Mouse (Mus musculus) skeletal muscle tissue, adult 2 months (tissue): Measurements from ENCODE around the gene Inhbe.

Source experiments
- DNase-seq: peaks from one replicate; pipeline ENCODE4 v3.0.0-alpha.2; 2012; ENCODE audit warnings: low read depth, low spot score

Inhbe gene

DNA sequence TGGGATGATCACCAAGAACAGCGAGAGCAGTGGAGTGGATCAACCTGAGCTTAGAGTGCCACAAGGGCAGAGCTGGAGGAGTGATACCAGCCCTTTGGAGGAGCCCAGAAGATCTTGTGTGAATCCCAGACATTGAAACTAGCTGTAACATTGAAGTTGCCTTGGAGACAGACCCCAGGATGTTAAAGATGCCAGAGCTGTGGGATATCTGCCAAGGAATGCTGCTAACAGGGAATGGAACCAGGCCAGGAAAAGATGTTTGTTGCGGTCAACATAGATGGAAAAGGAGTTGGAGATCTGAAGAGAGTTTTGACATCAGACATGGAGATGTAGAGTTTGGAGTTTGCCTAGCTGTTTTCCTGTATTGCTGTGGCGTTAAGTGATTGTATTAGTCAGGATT is 8.0 kb downstream of the Inhbe start:
- DNase-seq: no peak

DNA sequence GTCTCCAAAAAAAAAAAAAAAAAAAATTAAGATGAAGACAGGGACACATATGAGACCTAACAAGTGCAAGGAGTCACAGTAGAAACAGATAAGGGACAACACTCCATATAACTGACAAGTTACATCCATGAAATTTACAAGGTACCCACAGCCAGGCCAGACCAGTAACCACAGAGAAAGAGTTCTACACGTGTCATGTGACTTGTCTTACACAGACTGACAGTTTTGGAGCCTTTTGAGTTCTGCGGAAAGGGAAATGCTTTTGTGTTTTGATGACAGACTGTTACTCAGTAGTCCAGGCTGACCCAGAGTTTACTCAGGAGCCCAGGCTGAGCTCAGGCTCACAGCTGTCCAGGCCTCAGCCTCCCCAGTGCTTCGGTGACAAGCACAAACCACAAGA is 11.2 kb downstream of the Inhbe start:
- no peak for DNase-seq

DNA sequence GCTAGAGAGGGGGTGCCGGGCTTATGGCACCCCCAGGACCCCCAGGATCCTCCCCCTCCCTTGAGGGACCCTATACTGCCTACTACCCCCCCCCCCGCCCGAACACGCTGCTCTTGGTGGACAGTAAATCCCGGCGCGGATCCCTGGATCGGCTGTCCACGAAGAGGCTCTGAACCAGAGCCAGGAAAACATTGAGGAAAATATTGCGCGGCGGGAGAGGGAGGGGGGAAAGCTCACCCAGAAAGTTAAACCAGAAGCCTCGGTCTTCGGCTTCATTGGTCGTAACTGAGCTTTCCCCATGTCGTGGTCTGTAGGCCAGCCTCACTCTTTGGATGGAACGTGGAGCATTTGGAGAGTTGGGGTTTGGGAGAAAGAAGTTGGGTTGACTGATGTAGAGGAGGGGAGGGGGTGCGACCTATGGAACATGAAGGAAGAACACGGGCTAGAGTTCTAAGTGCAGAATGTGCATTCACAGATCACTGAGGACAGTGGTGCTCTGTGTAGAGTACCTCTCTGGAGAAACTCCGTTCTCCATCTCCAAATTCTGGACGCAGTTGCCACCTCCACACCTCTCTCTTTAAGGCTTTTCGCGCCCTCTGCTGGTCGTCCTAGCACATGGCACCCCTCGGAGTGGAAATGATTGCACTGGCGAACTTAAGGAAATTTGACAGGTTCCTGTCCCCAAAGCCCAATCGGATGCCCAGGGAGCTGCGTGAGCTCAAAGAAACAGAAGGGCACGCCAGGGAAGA is 12.1 kb downstream of the Inhbe start, which contains the start of gene Gli1:
Gene Gli1 (minus strand): TSS at position 84 of the 749 bp plus-strand sequence.
- DNase-seq: peak; percentile 76

DNA sequence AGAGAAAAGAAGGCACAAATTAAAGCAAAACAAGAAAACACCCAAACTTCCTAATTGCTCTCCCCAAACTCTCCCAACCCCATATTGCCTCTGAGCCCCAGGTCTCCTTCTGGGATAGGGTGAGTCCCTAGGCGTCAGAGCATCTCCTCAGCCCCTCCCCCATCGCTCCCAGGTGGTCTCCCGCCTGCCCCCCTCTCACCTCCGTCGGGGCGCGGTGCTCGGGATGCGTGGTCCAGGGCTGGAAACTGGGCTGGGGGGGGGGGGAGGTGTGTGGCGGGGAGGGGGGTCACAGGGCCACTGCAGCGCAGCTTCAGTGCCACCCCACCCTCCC is 12.9 kb downstream of the Inhbe start:
- no peak for DNase-seq

DNA sequence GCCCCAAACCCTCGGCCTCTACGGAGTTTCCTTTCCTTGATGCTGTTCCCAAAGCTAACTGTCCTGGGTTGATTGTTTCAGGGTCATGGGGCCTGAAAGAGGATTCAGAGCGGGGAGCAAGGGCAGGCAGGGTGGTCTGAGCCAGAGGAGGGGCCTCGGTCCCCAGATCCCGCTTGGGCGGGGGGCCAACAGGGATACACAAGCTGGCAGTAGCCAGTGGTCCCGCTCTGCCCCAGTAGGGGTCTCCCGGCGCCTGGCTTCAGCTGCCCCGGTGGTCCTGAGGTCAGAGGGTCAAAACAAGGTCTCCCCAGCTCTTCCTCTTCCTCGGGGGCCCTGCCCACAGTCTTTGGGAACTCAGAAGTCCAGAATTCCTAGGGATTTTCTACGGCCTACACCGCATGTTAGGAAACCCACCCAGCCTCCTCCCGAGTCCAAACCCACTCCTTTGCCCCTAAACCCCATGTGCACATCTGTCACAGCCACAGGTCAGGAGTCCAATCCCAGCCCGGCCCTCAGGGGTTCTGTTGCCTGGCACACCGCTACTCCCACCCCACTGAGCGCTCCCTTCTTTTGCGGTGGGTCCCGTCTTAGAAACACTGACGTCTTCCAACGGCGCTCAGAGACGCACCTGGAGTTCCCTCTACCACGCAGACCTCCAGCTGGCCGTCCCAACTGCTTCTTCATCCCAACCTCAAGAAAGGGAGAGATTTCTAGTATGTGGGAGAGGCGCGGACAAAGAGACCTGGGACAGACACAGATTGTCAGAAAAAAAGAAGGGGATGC is 13.4 kb downstream of the Inhbe start:
- no peak for DNase-seq

DNA sequence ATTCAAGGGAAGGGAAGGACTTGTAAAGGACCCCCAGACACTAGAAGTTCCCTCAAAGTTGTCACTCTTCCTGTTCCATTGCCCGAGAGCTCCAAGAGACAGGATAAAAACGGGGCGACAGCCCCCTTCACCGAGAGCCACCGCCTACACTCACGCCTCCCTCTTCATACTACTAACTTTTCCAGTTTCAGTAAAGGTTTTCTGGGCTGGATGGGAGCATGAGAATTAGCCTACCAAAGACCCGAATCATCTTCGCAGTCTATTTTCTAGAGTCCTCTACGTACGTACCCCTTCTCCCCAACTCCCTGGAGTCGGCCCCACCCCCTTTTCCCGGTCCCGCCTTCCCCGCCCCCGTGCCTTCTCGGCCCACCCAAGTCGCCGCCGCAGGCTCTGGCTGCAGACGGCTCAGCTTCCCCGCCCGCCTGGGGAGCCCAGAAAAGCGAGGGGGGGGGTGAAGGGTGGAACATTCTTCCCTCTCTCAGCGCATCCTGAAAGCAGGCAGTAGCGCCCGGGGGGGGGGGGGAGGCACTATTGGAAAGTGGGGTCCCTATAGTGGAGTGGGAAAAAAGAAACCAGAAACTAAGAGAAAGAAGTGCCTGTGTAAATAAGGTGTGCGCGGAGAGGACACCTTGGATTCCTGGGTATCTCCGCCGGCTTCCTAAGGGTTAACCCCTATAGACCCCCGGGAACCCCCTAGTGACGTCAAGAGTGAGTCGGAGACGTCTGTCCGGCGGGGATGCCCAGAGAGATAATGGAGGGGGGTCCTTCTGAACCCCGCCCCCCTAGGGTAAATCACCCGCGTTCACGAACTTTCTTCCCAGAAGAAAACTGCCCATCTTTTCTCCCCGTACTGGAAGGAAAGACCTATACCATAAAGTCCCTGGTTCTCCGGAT is 14.3 kb downstream of the Inhbe start:
- peak; percentile 44 for DNase-seq

DNA sequence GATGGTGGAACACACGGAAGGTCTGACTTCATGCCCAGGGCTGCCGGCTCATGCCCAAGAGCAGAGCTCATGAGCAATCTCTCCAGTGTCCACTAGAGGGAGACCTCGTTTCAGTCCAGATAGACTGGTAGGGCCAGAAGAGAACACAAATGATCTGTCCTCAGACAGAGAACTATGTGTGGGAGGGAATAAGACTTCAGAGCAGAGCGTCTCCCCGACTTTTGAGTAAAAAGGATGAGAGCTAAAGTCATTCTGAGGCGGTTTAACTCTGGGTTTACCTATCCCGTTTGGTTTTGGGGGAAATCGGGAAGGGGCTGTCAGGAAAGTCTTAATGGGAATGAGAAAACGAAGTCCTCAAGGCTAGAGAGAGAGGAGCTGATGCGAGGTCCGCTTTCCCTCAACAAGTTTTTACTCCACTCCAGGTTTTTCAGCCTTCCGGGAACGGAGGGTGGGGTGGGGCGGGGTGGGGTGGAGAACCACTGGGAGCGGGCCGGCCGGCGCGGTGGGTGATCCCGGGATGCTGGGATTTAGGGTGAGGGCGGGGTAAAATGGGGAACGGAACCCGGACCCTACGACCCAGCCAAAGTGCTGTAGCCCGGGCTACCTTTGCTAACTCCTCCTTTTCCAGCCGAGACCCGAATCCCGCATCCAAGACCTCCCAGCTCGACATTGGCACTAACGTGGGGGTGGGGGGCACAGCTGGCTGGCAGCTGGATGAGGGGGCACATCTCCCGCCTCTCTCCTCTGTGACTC is 15.1 kb downstream of the Inhbe start:
- DNase-seq: peak; percentile 85

DNA sequence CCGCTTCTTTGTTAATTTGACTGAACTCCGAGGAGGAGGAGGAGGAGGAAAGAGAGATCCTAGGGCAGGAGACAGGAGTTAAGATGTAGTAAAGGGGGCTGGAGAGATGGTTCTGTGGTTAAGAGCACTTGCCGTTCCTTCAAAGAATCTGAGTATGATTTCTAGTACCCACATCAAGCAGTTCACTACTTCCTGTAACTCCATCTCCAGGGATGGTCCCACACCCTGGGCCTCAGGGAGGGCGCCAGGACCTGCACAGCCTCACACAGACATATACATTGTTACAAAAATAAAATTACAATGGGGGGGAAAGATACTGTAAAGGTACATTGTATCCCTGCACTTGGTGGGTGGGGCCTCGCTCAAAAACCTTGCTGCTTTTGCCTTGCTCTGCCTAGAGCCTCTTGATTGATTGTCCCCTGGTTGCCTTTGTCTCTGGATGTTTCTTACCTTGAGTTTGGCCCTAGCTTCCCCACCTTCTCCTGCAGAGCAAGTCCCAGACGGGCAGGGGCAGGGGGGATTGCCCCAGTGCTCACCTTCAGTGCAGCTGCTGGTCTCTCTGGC is 16.6 kb downstream of the Inhbe start:
- no peak for DNase-seq

DNA sequence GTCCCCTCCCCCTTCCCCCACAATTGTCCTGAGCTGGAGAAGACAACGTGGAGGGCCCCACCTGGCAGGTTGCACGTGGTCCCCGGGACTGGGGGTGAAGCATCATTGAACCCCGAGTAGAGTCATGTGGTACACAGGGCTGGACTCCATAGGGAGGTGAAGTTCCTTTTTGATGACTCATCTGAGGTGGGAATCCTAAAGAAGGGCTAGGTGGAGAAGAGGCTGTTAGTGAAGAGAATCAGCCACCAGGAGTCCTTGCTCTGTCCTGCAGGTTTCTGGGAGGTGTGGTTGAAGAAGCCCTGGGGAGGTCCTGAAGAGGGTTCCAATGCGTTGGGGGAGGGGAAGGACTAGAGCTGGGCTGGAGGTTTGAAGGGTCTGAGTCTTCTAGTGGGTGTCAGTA is 17.3 kb downstream of the Inhbe start:
- DNase-seq: no peak

DNA sequence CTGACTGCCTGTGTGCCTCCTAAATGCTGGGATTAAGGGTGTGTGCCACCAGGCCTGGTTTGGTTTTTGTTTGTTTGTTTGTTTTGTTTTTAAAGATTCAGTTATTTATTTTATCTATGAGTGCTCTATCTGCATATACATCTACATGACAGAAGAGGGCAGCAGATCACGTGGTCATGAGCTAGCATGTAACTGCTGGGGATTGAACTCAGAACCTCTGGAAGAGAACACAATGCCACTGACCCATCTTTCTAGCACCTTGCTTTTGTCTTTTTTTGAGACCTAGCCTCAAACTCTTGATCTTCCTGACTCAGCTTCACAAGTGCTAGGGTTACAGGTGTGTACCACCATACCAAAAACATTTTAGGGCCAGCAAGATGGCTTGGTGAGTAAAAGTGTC is 18.9 kb downstream of the Inhbe start:
- DNase-seq: no peak

DNA sequence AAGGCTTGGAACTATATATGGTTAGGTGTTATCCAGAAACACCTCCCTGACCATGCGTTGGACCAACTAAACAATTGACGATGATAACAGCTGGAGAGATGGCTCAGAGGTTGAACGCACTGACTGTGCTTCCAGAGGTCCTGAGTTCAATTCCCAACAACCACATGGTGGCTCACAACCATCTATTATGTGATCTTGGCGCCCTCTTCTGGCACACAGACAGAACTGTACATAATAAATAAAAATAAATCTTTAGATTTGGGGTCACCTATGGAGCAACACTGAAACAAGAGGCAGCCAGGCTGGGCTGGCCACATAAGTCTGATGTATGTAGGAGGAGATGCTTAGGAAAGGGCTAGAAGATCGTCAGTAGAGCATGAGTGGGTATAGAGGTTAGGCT is 21.1 kb downstream of the Inhbe start:
- no peak for DNase-seq

DNA sequence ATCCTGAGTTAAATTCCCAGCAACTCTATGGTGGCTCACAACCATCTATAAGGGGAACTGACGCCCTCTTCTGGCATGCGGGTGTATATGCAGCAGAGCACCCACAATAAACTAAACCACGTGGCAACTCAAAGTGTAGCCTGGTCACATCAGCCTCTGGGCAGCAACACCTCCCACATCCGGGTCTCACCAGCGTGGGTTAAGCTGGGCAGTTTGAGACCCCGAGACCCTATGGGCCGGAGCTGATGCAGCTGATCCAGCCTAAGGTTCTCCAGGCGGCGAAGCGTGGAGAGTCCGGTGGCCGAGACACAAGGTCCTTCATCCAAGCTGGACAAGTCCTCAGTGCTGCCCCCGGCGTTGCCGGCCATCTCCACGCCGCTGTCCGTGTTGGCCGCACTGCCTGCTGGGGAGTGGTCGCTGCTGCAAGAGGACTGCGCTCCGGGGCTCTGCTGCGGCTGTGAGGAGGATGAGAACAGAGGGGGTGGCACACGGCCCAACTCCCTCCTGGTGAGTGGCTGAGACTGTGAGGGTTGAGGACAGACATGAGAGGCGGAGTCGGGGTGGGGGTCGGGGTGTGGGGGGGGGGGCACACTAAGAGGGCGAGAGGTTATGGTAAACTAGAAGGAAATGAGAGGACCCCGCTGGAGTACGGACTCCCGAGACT is 21.9 kb downstream of the Inhbe start:
- DNase-seq: no peak

DNA sequence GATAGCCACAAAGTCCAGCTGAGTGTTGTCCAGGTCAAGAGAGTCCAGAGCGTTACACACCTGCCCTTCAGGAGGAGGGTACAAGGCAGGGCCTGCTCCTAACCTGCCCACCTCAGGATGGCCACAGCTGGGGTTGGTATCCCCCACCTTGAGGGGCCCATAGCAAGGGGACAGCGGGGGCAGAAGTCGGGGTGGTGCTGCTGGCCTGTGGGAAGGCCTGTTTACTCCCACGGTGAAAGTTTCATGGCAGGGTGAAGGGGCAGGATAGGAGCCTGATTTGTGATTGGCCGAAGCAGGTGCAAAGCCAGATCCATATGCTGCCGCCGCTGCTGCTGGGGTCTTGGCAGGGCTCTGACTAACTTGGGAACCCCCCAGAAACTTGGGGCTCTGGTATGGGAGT is 24.0 kb downstream of the Inhbe start:
- no peak for DNase-seq

DNA sequence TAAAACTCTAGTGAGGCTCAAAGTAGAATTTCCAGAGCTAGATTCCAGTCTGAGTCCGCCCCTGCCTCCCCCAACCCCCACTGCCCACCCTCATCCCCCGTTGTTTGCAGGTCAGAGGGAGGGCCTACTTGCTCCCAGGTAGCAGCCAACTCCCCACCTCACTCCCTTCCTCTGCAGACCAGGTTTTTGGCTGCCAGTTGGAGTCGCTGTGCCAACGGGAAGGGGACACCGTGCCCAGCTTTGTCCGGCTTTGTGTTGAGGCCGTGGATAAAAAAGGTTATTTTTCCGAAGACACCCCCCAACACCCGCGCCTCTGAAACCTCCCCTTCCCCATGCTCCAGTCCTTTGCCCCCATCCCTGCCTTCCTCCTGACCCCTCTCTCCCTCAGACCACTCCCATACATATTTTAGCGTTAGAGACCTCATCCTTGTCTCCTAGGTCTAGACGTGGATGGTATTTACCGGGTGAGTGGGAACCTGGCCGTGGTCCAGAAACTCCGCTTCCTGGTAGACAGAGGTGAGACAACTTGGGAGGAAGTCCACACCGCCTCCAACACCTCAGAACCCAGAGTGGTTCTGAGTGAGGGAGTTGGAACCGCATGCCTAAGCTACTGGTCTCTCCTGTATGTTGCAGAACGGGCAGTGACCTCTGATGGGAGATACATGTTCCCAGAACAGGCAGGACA is 26.6 kb downstream of the Inhbe start:
- DNase-seq: no peak

DNA sequence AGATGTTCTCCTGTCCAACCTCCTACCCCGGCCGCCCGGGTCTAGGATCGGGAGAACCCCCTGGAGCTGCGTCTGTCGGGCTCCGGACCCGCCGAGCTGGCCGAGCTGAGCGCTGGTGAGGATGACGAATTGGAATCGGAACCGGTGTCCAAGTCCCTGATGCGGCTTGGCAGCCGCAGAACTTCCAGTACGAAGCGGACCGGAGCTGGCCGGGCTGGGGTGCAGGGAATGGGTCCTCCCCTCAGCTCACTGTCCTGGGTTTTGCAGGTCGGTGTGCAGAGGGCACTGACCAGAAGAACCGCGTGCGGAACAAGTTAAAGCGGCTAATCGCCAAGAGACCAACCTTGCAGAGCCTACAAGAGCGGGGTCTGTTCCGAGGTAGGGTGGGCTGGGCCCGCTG is 27.4 kb downstream of the Inhbe start:
- DNase-seq: peak; percentile 29

DNA sequence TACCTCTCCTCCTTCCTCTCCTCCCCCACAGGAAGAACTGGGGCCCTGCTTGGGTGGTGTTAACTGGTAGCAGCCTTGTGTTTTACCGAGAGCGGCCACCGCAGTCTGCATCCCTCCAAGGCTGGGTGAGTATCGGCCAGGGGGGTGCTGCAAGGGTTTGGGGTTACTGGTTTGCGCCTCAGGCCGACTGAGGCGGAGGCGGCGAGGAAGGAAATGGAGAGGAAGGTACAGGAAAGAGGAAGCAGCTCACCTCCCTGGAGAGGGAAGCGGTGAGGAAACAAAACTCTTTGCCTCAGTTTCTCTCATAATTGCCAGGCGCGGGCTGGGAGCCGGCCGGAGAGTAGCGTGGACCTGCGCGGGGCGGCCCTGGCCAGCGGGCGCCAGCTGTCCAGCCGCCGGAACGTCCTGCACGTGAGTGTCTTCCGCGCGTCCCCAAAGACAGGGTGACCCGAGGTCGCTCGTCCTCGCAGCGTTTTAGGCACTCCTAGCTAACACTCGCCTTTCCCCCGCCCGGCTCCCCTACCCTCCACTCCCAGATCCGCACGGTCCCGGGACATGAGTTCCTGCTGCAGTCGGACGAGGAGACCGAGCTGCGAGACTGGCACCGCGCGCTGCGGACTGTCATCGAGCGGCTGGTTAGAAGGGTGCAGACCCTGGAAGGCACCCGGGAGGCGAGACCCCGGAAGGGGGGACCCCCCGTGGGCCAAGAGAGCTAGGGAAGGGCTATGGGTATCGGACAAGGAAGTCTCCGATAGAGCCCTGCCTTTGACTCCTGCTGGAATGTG is 28.0 kb downstream of the Inhbe start:
- no peak for DNase-seq

DNA sequence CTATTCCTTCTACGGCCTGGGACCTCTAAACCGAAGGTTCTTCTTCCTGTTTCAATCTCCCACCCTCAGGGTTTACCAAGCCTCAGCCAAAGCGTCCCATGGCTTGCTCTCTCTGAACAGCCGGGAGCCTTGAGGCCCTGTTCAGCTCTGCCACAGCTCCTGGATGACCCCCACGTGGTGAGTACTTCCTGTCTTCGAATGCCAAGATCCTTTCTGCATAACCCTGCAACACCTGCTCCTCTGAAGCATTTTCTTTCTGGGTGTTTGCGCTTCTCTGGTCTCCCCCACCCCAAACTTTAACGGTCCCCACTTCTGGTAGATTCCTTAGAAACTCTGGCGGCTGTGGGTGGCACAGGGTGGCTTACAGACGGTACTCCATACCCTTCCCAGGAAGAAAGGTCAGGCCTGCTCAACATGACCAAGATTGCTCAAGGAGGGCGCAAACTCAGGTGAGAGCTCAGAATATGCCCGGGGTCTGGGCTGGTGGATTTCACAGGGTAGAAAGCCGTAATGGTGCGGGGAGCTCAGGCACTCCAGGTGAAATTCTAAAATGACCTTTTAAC is 28.7 kb downstream of the Inhbe start:
- no peak for DNase-seq

DNA sequence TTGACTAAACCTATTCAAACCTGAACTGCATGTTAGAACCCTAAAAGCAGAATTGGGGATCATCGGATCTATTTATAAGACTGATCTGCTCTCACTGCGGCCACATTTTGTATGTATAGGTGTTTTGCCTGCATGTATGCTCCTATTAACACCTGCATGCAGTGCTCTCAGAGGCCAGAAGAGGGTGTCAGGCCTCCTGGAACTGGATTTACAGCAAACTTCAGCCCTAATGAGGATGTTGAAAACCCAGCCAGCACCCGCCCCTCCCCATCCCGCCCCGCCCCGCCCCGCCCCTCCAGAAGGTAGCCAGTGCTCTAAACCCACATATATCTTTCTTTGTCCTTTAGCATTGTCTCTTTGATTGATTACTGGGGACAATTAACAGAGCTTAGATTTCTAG is 29.7 kb downstream of the Inhbe start:
- DNase-seq: no peak
